Comparison of ENCODE assay signal across 23 mouse cellular contexts in the genomic region with DNA sequence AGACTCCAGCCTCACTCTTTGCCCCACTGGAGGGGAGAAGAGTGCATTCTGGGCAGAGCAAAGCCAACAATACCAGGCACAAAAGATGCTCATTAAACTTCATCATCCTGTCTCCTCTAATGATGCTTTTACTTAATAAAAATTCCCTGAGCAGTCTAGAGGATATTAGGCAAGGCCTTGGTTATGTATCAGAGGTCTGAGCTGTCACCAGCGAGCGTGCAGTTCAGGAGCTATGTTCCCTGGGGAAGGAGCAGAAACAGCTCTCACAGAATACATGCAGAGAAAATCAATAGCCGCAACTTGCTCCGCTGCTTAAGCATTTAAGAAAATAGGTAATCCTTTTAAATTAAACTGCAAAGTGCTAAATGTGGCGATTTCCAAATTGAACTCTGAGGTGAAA.
DNase-seq lines count a peak whose midpoint lies in the region; ATAC-seq and TF ChIP-seq lines count a peak whose summit lies in the region.
"Had no signal": no experiment of that assay in that cellular context is flagged by ENCODE, and none has a peak within 500 bp of the region (broad histone marks: within the 10 kb centered on the region; RNA-seq: fewer than 3 reads in every experiment).

No protein-coding gene starts in this region.

- H3K9me3 ChIP-seq in forebrain, embryonic 16.5 days (ENCODE audit: control insufficient read depth, low read length): no peaks in the 10 kb centered on the region
- H3K9me3 ChIP-seq in forebrain, embryonic 15.5 days: no peaks in the 10 kb centered on the region
- no peaks in the 10 kb centered on the region for H3K9me3 ChIP-seq in hindbrain, embryonic 15.5 days
- no peaks in the 10 kb centered on the region for H3K9me3 ChIP-seq in midbrain, embryonic 15.5 days
- H3K9me3 ChIP-seq: heart, embryonic 13.5 days; intestine, embryonic 15.5 days; limb, embryonic 12.5 days; liver, embryonic 13.5 days had no signal

- H3K27ac ChIP-seq in forebrain, embryonic 16.5 days (ENCODE audit: low read length): no peak overlapping the region
- no peak overlapping the region for H3K27ac ChIP-seq in forebrain, embryonic 15.5 days (replicated peaks)
- 0 out of 2 replicates have a peak overlapping the region, but pooled peaks have one; percentile 20 for H3K27ac ChIP-seq in hindbrain, embryonic 15.5 days (replicated peaks)
- no peak overlapping the region for H3K27ac ChIP-seq in midbrain, embryonic 15.5 days
- H3K27ac ChIP-seq: heart, embryonic 13.5 days; intestine, embryonic 15.5 days; limb, embryonic 12.5 days; liver, embryonic 13.5 days had no signal

- 0 out of 2 replicates have a peak, but pooled peaks have one; percentile 20 for ATAC-seq in forebrain, embryonic 16.5 days
- ATAC-seq in forebrain, embryonic 15.5 days (replicated peaks): no peak
- peak; percentile 54; the same call in 1 of the 2 replicates for ATAC-seq in hindbrain, embryonic 15.5 days (ENCODE audit: low FRiP score, low read depth)
- ATAC-seq in midbrain, embryonic 15.5 days (replicated peaks): 0 out of 2 replicates have a peak, but pooled peaks have one; percentile 62
- ATAC-seq: intestine, embryonic 15.5 days had no signal

- peak; percentile 55 for DNase-seq in brain, embryonic 14.5 days (ENCODE audit: low read depth)
- no peak for DNase-seq in c-Kit-positive CD71-positive TER-119-positive erythroid progenitor cells, embryonic 14.5 days (ENCODE audit: low spot score)
- DNase-seq in left cerebral cortex, adult 18-20 months (ENCODE audit: low spot score in 2 of 2): no peak
- DNase-seq in adrenal gland, adult (ENCODE audit: inconsistent age in 2 of 2, low spot score in 1 of 2): no peak
- DNase-seq: B cell, adult 2 months; cerebellum, adult 9-10 months; gastrocnemius, postnatal 14 days; heart, adult 18-20 months; heart, postnatal 36 days; kidney, adult 9 months; kidney, postnatal 36 days; layer of hippocampus, adult 9-11 months; liver, embryonic 13.5 days; lung, embryonic 14.5 days; lung, postnatal 4 days; thymus, postnatal 14 days had no signal

- no peak for TF ChIP-seq POLR2A in brain, embryonic 14.5 days (IDR thresholded peaks at IDR 0.05; ENCODE audit: borderline replicate concordance, extremely low read depth, insufficient read depth, insufficient read length, poor library complexity, severe bottlenecking)

- no peak overlapping the region for H3K4me2 ChIP-seq in forebrain, embryonic 16.5 days (ENCODE audit: low read length)
- H3K4me2 ChIP-seq in forebrain, embryonic 15.5 days (replicated peaks): no peak overlapping the region
- no peak overlapping the region for H3K4me2 ChIP-seq in hindbrain, embryonic 15.5 days
- H3K4me2 ChIP-seq in midbrain, embryonic 15.5 days: no peak overlapping the region
- H3K4me2 ChIP-seq: heart, embryonic 13.5 days; intestine, embryonic 15.5 days; limb, embryonic 12.5 days; liver, embryonic 13.5 days; lung, embryonic 14.5 days had no signal

- H3K4me3 ChIP-seq in forebrain, embryonic 16.5 days (replicated peaks; ENCODE audit: low read length): no peak overlapping the region
- H3K4me3 ChIP-seq in forebrain, embryonic 15.5 days: no peak overlapping the region
- H3K4me3 ChIP-seq in hindbrain, embryonic 15.5 days: no peak overlapping the region
- H3K4me3 ChIP-seq in midbrain, embryonic 15.5 days: no peak overlapping the region
- H3K4me3 ChIP-seq: heart, embryonic 13.5 days; intestine, embryonic 15.5 days; limb, embryonic 12.5 days; liver, embryonic 13.5 days had no signal

- no peaks in the 10 kb centered on the region for H3K27me3 ChIP-seq in forebrain, embryonic 16.5 days (replicated peaks; ENCODE audit: control insufficient read depth, insufficient read depth, low read length)
- H3K27me3 ChIP-seq in forebrain, embryonic 15.5 days: no peaks in the 10 kb centered on the region
- H3K27me3 ChIP-seq in hindbrain, embryonic 15.5 days: no peaks in the 10 kb centered on the region
- H3K27me3 ChIP-seq in midbrain, embryonic 15.5 days (replicated peaks): no peaks in the 10 kb centered on the region
- H3K27me3 ChIP-seq: heart, embryonic 13.5 days; intestine, embryonic 15.5 days; limb, embryonic 12.5 days; liver, embryonic 13.5 days had no signal

- 21% methylated on average over 5 of the region's 5 CpGs for WGBS in forebrain, embryonic 16.5 days
- 21% methylated on average over 5 of the region's 5 CpGs for WGBS in forebrain, embryonic 15.5 days
- 32% methylated on average over 5 of the region's 5 CpGs for WGBS in hindbrain, embryonic 15.5 days
- 17% methylated on average over 5 of the region's 5 CpGs for WGBS in midbrain, embryonic 15.5 days

- no peak for TF ChIP-seq CTCF in brain, embryonic 14.5 days (IDR thresholded peaks at IDR 0.05; ENCODE audit: borderline replicate concordance, extremely low read depth, insufficient read depth, insufficient read length)

- H3K4me1 ChIP-seq in forebrain, embryonic 16.5 days (replicated peaks; ENCODE audit: control insufficient read depth, insufficient read depth, low read length): no peaks in the 10 kb centered on the region
- peaks cover 3% of the 10 kb centered on the region; the same call in 1 of the 2 replicates for H3K4me1 ChIP-seq in forebrain, embryonic 15.5 days
- peaks cover 7% of the 10 kb centered on the region for H3K4me1 ChIP-seq in hindbrain, embryonic 15.5 days (replicated peaks)
- H3K4me1 ChIP-seq in midbrain, embryonic 15.5 days: 0 out of 2 replicates have a peak, but pooled peaks cover 3% of the 10 kb centered on the region
- H3K4me1 ChIP-seq: heart, embryonic 13.5 days; intestine, embryonic 15.5 days; limb, embryonic 12.5 days; liver, embryonic 13.5 days had no signal

- H3K9ac ChIP-seq in forebrain, embryonic 16.5 days (replicated peaks; ENCODE audit: low read depth, low read length): no peak overlapping the region
- H3K9ac ChIP-seq in forebrain, embryonic 15.5 days (replicated peaks): no peak overlapping the region
- no peak overlapping the region for H3K9ac ChIP-seq in hindbrain, embryonic 15.5 days
- H3K9ac ChIP-seq in midbrain, embryonic 15.5 days: no peak overlapping the region
- H3K9ac ChIP-seq: heart, embryonic 13.5 days; intestine, embryonic 15.5 days; limb, embryonic 12.5 days; liver, embryonic 13.5 days; lung, embryonic 14.5 days had no signal

- H3K36me3 ChIP-seq in forebrain, embryonic 16.5 days (ENCODE audit: control insufficient read depth, insufficient read depth): no peaks in the 10 kb centered on the region
- no peaks in the 10 kb centered on the region for H3K36me3 ChIP-seq in forebrain, embryonic 15.5 days
- H3K36me3 ChIP-seq in hindbrain, embryonic 15.5 days: no peaks in the 10 kb centered on the region
- no peaks in the 10 kb centered on the region for H3K36me3 ChIP-seq in midbrain, embryonic 15.5 days (replicated peaks)
- H3K36me3 ChIP-seq: heart, embryonic 13.5 days; intestine, embryonic 15.5 days; limb, embryonic 12.5 days; liver, embryonic 13.5 days had no signal
